8 mouse cellular contexts compared by ENCODE assay signal in genomic region chr2:163531917-163532316, GRCm38 (mm10). TPM values are rescaled to one million over a fixed set of nuclear protein-coding genes. Genes with fewer than 3 reads are reported as not detected.
DNase-seq lines count a peak whose midpoint lies in the region; ATAC-seq and TF ChIP-seq lines count a peak whose summit lies in the region.

No protein-coding gene starts in this region.

- no peak overlapping the region for H3K4me2 ChIP-seq in forebrain, embryonic 12.5 days
- H3K4me2 ChIP-seq in forebrain, embryonic 16.5 days (ENCODE audit: low read length), result no peak overlapping the region
- no peak overlapping the region for H3K4me2 ChIP-seq in hindbrain, postnatal 0 days (ENCODE audit: low read depth, low read length)
- no peak overlapping the region for H3K4me2 ChIP-seq in stomach, postnatal 0 days (replicated peaks; ENCODE audit: low read depth)

- no peaks in the 10 kb centered on the region for H3K9me3 ChIP-seq in forebrain, embryonic 12.5 days
- H3K9me3 ChIP-seq in forebrain, embryonic 16.5 days (ENCODE audit: control insufficient read depth, low read length), result no peaks in the 10 kb centered on the region
- no peaks in the 10 kb centered on the region for H3K9me3 ChIP-seq in hindbrain, postnatal 0 days (ENCODE audit: low read length)
- no peaks in the 10 kb centered on the region for H3K9me3 ChIP-seq in stomach, postnatal 0 days (ENCODE audit: control insufficient read depth, low read length)

- intact Hi-C loops in left cerebral cortex, adult 2 months (cut with DNase I), result loop anchor here (1.0 to 10.0 kb wide), 3 partner anchors 67 to 293 kb away; partner anchors contain the start of gene Ccn5

- ATAC-seq in forebrain, embryonic 12.5 days (ENCODE audit: low FRiP score), result 0 out of 2 replicates have a peak, but pooled peaks have one; percentile 44
- ATAC-seq in forebrain, embryonic 16.5 days, result no peak
- ATAC-seq in erythroid progenitor cell, adult 5-6 weeks (replicated peaks; ENCODE audit: low FRiP score, poor library complexity, severe bottlenecking), result peak; percentile 65; the same call in 1 of the 2 replicates
- no peak for ATAC-seq in hindbrain, postnatal 0 days
- ATAC-seq in stomach, postnatal 0 days (ENCODE audit: low FRiP score, low TSS enrichment), result peak; percentile 18; the same call in 1 of the 2 replicates

- peak; percentile 95 for TF ChIP-seq CTCF in hindbrain, postnatal 0 days (IDR thresholded peaks at IDR 0.05; ENCODE audit: low read depth)
- TF ChIP-seq CTCF in left cerebral cortex, adult 2 months (IDR thresholded peaks at IDR 0.05), result peak; percentile 98
- TF ChIP-seq CTCF in stomach, postnatal 0 days (IDR thresholded peaks at IDR 0.05; ENCODE audit: low read depth), result peak; percentile 93

- no peak overlapping the region for H3K27ac ChIP-seq in forebrain, embryonic 12.5 days
- H3K27ac ChIP-seq in forebrain, embryonic 16.5 days (ENCODE audit: low read length), result no peak overlapping the region
- H3K27ac ChIP-seq in hindbrain, postnatal 0 days, result no peak overlapping the region
- H3K27ac ChIP-seq in left cerebral cortex, adult 2 months, result no peak overlapping the region
- H3K27ac ChIP-seq in stomach, postnatal 0 days (replicated peaks), result no peak overlapping the region

- H3K36me3 ChIP-seq in forebrain, embryonic 12.5 days (replicated peaks), result no peaks in the 10 kb centered on the region
- no peaks in the 10 kb centered on the region for H3K36me3 ChIP-seq in forebrain, embryonic 16.5 days (ENCODE audit: control insufficient read depth, insufficient read depth)
- H3K36me3 ChIP-seq in hindbrain, postnatal 0 days (ENCODE audit: insufficient read depth, low read length), result no peaks in the 10 kb centered on the region
- no peaks in the 10 kb centered on the region for H3K36me3 ChIP-seq in stomach, postnatal 0 days (ENCODE audit: control insufficient read depth, insufficient read depth, low read length)

- DNase-seq in brain, adult 2 months (ENCODE audit: low read depth, low spot score), result peak; percentile 87
- peak; percentile 88 for DNase-seq in hindbrain, postnatal 0 days (ENCODE audit: low spot score)
- DNase-seq in left cerebral cortex, adult 2 months (ENCODE audit: extremely low spot score in 1 of 2, low spot score in 2 of 2), result peak; percentile 72 to 83
- peak; percentile 72 for DNase-seq in naive thymus-derived CD4-positive, alpha-beta T cell, adult 2 months (ENCODE audit: low read depth)
- peak; percentile 78 for DNase-seq in stomach, postnatal 0 days (ENCODE audit: low spot score)

- no peak overlapping the region for H3K4me3 ChIP-seq in forebrain, embryonic 12.5 days (replicated peaks)
- no peak overlapping the region for H3K4me3 ChIP-seq in forebrain, embryonic 16.5 days (replicated peaks; ENCODE audit: low read length)
- no peak overlapping the region for H3K4me3 ChIP-seq in hindbrain, postnatal 0 days (ENCODE audit: low read length)
- no peak overlapping the region for H3K4me3 ChIP-seq in left cerebral cortex, adult 2 months
- H3K4me3 ChIP-seq in stomach, postnatal 0 days (ENCODE audit: low read depth, low read length), result no peak overlapping the region

- no peak overlapping the region for H3K9ac ChIP-seq in forebrain, embryonic 12.5 days
- no peak overlapping the region for H3K9ac ChIP-seq in forebrain, embryonic 16.5 days (replicated peaks; ENCODE audit: low read depth, low read length)
- no peak overlapping the region for H3K9ac ChIP-seq in hindbrain, postnatal 0 days (replicated peaks; ENCODE audit: low read length)
- no peak overlapping the region for H3K9ac ChIP-seq in stomach, postnatal 0 days (ENCODE audit: low read length)

- peaks cover 8% of the 10 kb centered on the region for H3K4me1 ChIP-seq in forebrain, embryonic 12.5 days
- H3K4me1 ChIP-seq in forebrain, embryonic 16.5 days (replicated peaks; ENCODE audit: control insufficient read depth, insufficient read depth, low read length), result no peaks in the 10 kb centered on the region; the same call in 1 of the 2 replicates
- no peaks in the 10 kb centered on the region for H3K4me1 ChIP-seq in hindbrain, postnatal 0 days (ENCODE audit: insufficient read depth, low read length)
- no peaks in the 10 kb centered on the region for H3K4me1 ChIP-seq in stomach, postnatal 0 days (replicated peaks; ENCODE audit: control insufficient read depth, insufficient read depth)

- peaks cover 8% of the 10 kb centered on the region; the same call in 1 of the 2 replicates for H3K27me3 ChIP-seq in forebrain, embryonic 12.5 days
- 0 out of 2 replicates have a peak, but pooled peaks cover 2% of the 10 kb centered on the region for H3K27me3 ChIP-seq in forebrain, embryonic 16.5 days (replicated peaks; ENCODE audit: control insufficient read depth, insufficient read depth, low read length)
- H3K27me3 ChIP-seq in hindbrain, postnatal 0 days (ENCODE audit: insufficient read depth, low read length), result no peaks in the 10 kb centered on the region
- no peaks in the 10 kb centered on the region for H3K27me3 ChIP-seq in stomach, postnatal 0 days (ENCODE audit: control insufficient read depth, insufficient read depth, low read length)

- WGBS in forebrain, embryonic 12.5 days, result 14% methylated on average over 9 of the region's 9 CpGs
- 10% methylated on average over 9 of the region's 9 CpGs for WGBS in forebrain, embryonic 16.5 days
- WGBS in hindbrain, postnatal 0 days, result 11% methylated on average over 9 of the region's 9 CpGs
- WGBS in stomach, postnatal 0 days, result 10% methylated on average over 9 of the region's 9 CpGs

- no peak for TF ChIP-seq EP300 in stomach, postnatal 0 days (optimal IDR thresholded peaks at IDR 0.05)

RNA-seq across cellular contexts. Expression of gene Hnf4a, which starts 25.3 kb away (rescaled TPM):
- not detected in 2 replicates for polyA plus RNA-seq in forebrain, embryonic 12.5 days (2016; fragmentation: Nextera tagmentation; extraction: Ambion mirVana)
- 0.08 TPM in 1 of 2 replicates, not detected in the other for polyA plus RNA-seq in forebrain, embryonic 16.5 days (2015; fragmentation: Nextera tagmentation; extraction: Ambion mirVana)
- total RNA-seq in erythroid progenitor cell, adult 5-6 weeks (2015; ENCODE audit: low replicate concordance), result not detected in 2 replicates
- total RNA-seq in erythroid progenitor cell, adult 5-6 weeks (2017; ENCODE audit: low replicate concordance), result not detected in 2 replicates
- 0.05 TPM in 1 of 2 replicates, not detected in the other for total RNA-seq in hindbrain, postnatal 0 days (2014; rRNA removed)
- not detected in 2 replicates for polyA plus RNA-seq in hindbrain, postnatal 0 days (2015; fragmentation: Nextera tagmentation; extraction: Ambion mirVana)
- not detected for total RNA-seq in left cerebral cortex, adult 2 months (2021)
- 24.2 and 27.7 TPM in 2 replicates for polyA plus RNA-seq in stomach, postnatal 0 days (2015; fragmentation: Nextera tagmentation; extraction: Ambion mirVana)

RNA-seq across cellular contexts. Expression of gene R3hdml, which starts 39.8 kb away (rescaled TPM):
- not detected in 2 replicates for polyA plus RNA-seq in forebrain, embryonic 12.5 days (2016; fragmentation: Nextera tagmentation; extraction: Ambion mirVana)
- polyA plus RNA-seq in forebrain, embryonic 16.5 days (2015; fragmentation: Nextera tagmentation; extraction: Ambion mirVana), result not detected in 2 replicates
- not detected in 2 replicates for total RNA-seq in erythroid progenitor cell, adult 5-6 weeks (2015; ENCODE audit: low replicate concordance)
- total RNA-seq in erythroid progenitor cell, adult 5-6 weeks (2017; ENCODE audit: low replicate concordance), result not detected in 2 replicates
- 0.73 and 2.1 TPM in 2 replicates for total RNA-seq in hindbrain, postnatal 0 days (2014; rRNA removed)
- polyA plus RNA-seq in hindbrain, postnatal 0 days (2015; fragmentation: Nextera tagmentation; extraction: Ambion mirVana), result 1.0 TPM in 2 replicates
- total RNA-seq in left cerebral cortex, adult 2 months (2021), result not detected
- 0.23 and 0.40 TPM in 2 replicates for polyA plus RNA-seq in stomach, postnatal 0 days (2015; fragmentation: Nextera tagmentation; extraction: Ambion mirVana)

RNA-seq across cellular contexts. Expression of gene Fitm2, which starts 59.5 kb away (rescaled TPM):
- 11.5 and 11.7 TPM in 2 replicates for polyA plus RNA-seq in forebrain, embryonic 12.5 days (2016; fragmentation: Nextera tagmentation; extraction: Ambion mirVana)
- polyA plus RNA-seq in forebrain, embryonic 16.5 days (2015; fragmentation: Nextera tagmentation; extraction: Ambion mirVana), result 13.0 and 15.4 TPM in 2 replicates
- 1.1 TPM in 1 of 2 replicates, not detected in the other for total RNA-seq in erythroid progenitor cell, adult 5-6 weeks (2015; ENCODE audit: low replicate concordance)
- total RNA-seq in erythroid progenitor cell, adult 5-6 weeks (2017; ENCODE audit: low replicate concordance), result 0.26 and 1.7 TPM in 2 replicates
- 26.5 and 33.2 TPM in 2 replicates for total RNA-seq in hindbrain, postnatal 0 days (2014; rRNA removed)
- polyA plus RNA-seq in hindbrain, postnatal 0 days (2015; fragmentation: Nextera tagmentation; extraction: Ambion mirVana), result 14.9 and 15.1 TPM in 2 replicates
- total RNA-seq in left cerebral cortex, adult 2 months (2021), result 10 to 100 TPM; 19.2 to 20.2 TPM
- 11.2 TPM in 2 replicates for polyA plus RNA-seq in stomach, postnatal 0 days (2015; fragmentation: Nextera tagmentation; extraction: Ambion mirVana)

Comparison
In these comparisons a context has a peak if more than half of its experiments do, and no peak if none do; other contexts are left out.
1. ATAC-seq: peak in forebrain, embryonic 12.5 days (single experiment), erythroid progenitor cell, adult 5-6 weeks (single experiment) and stomach, postnatal 0 days (single experiment); none in forebrain, embryonic 16.5 days (single experiment) and hindbrain, postnatal 0 days (single experiment).
2. RNA of gene Hnf4a, which starts 25.3 kb away (polyA plus RNA-seq): 24.2 to 27.7 TPM in stomach, postnatal 0 days; 0.08 TPM in forebrain, embryonic 16.5 days, not detected in hindbrain, postnatal 0 days and not detected in forebrain, embryonic 12.5 days; every median in the first group is over 10 times any median in the second.
3. Peak in every context shown above with its lines, with median percentiles within 50 percentile points of each other: DNase-seq and CTCF ChIP-seq.